In the genomic region with DNA sequence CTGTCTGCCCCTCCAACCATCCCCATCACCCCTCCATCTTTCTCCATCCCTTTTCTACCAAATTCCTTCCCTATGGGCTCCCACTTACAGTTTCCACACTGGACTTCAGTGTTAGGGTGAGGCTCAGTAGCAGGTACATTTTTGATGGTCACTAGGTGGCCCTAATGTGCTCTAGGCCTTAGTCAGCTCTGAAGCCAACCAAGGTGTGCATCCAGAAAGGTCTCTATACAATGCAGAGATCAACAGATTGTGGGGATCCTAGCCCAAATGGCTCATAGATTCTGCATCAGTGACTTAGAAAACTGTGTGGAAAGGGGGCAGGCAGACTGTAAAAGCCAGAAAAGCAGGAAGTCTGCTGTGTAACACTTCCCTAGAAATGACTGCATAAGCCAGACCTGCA, we compare ENCODE assay signal across 27 mouse cellular contexts.
DNase-seq lines count a peak whose midpoint lies in the region; ATAC-seq and TF ChIP-seq lines count a peak whose summit lies in the region.
"Had no signal": no experiment of that assay in that cellular context is flagged by ENCODE, and none has a peak within 500 bp of the region (broad histone marks: within the 10 kb centered on the region; RNA-seq: fewer than 3 reads in every experiment).

No protein-coding gene starts in this region.

- H3K4me1 ChIP-seq in cerebellum, adult 2 months (ENCODE audit: control insufficient read depth, insufficient read depth, low read length), result peaks cover 23% of the 10 kb centered on the region
- no peaks in the 10 kb centered on the region for H3K4me1 ChIP-seq in kidney, postnatal 0 days (replicated peaks; ENCODE audit: insufficient read depth, low read length)
- no peaks in the 10 kb centered on the region; a peak in 1 of 4 replicates for H3K4me1 ChIP-seq in CH12.LX (ENCODE audit: control insufficient read depth in 1 of 2, insufficient read depth in 2 of 2)
- H3K4me1 ChIP-seq: embryonic facial prominence, embryonic 12.5 days; embryonic facial prominence, embryonic 15.5 days had no signal

- TF ChIP-seq POLR2A in cerebellum, adult 2 months (IDR thresholded peaks at IDR 0.05; ENCODE audit: borderline replicate concordance, insufficient read depth, low read length), result no peak
- no peak for TF ChIP-seq POLR2A in CH12.LX (IDR thresholded peaks at IDR 0.05; ENCODE audit: low read depth, low read length)

- dilution Hi-C loops in CH12.LX (cut with MboI; ENCODE audit: extremely low pct_ligation_motif_present, extremely low pct_unique_long_range_greater_than_20kb, low sequenced_read_pairs), result no loop called here

- no peak for TF ChIP-seq EP300 in CH12.LX (IDR thresholded peaks at IDR 0.05; ENCODE audit: low read length)

- no peak overlapping the region for H3K9ac ChIP-seq in kidney, postnatal 0 days (ENCODE audit: low read depth, low read length)
- no peak overlapping the region for H3K9ac ChIP-seq in CH12.LX (ENCODE audit: insufficient read depth, low read depth)
- H3K9ac ChIP-seq: embryonic facial prominence, embryonic 12.5 days; embryonic facial prominence, embryonic 15.5 days; forebrain, postnatal 0 days; hindbrain, embryonic 13.5 days had no signal

- no peaks in the 10 kb centered on the region for H3K27me3 ChIP-seq in cerebellum, adult 2 months (ENCODE audit: control insufficient read depth, insufficient read depth, low read length)
- no peaks in the 10 kb centered on the region for H3K27me3 ChIP-seq in kidney, postnatal 0 days (ENCODE audit: insufficient read depth, low read length)
- no peaks in the 10 kb centered on the region for H3K27me3 ChIP-seq in CH12.LX (replicated peaks)
- H3K27me3 ChIP-seq: embryonic facial prominence, embryonic 12.5 days; embryonic facial prominence, embryonic 15.5 days; hindbrain, embryonic 13.5 days had no signal

- no peak; the same call in none of the 2 replicates for TF ChIP-seq RAD21 in CH12.LX (IDR thresholded peaks at IDR 0.05; ENCODE audit: low read depth, low read length)

- no peak overlapping the region for H3K4me3 ChIP-seq in cerebellum, adult 2 months (replicated peaks; ENCODE audit: insufficient read depth, low read depth, low read length)
- no peak overlapping the region for H3K4me3 ChIP-seq in kidney, postnatal 0 days (replicated peaks; ENCODE audit: low read depth, low read length)
- H3K4me3 ChIP-seq in CH12.LX (replicated peaks in 1 of 3; ENCODE audit: low read depth in 2 of 3, low read length in 2 of 3, poor library complexity in 1 of 3), result no peak overlapping the region
- H3K4me3 ChIP-seq: embryonic facial prominence, embryonic 12.5 days; embryonic facial prominence, embryonic 15.5 days; gastrocnemius, adult 2 months; hindbrain, embryonic 13.5 days had no signal

- TF ChIP-seq CTCF in cerebellum, adult 2 months (IDR thresholded peaks at IDR 0.05; ENCODE audit: borderline replicate concordance, insufficient read depth, low read depth, low read length), result peak; percentile 44; the same call in 1 of the 2 replicates
- TF ChIP-seq CTCF in kidney, postnatal 0 days (IDR thresholded peaks at IDR 0.05; ENCODE audit: low read depth), result peak; percentile 28; the same call in 1 of the 2 replicates
- TF ChIP-seq CTCF in CH12.LX (conservative IDR thresholded peaks at IDR 0.05 in 1 of 2, IDR thresholded peaks at IDR 0.05 in 1 of 2; ENCODE audit: low read depth in 2 of 2, low read length in 2 of 2), result peak in 1 of 2 experiments; percentile 32; a peak in 2 of 4 replicates

- no peak for ATAC-seq in kidney, postnatal 0 days (replicated peaks; ENCODE audit: low FRiP score, low read depth)
- ATAC-seq in megakaryocyte, adult 5-6 weeks (ENCODE audit: poor library complexity, severe bottlenecking), result no peak
- ATAC-seq: activated CD4-positive, CD25-positive, alpha-beta regulatory T cell, adult 4 months; forebrain, embryonic 14.5 days; forebrain, postnatal 0 days; hindbrain, embryonic 16.5 days; inflammation-experienced regulatory T-cells, adult 6 months; intestine, embryonic 16.5 days had no signal

- no peak overlapping the region for H3K27ac ChIP-seq in cerebellum, adult 2 months (ENCODE audit: insufficient read depth, low read length)
- H3K27ac ChIP-seq in kidney, postnatal 0 days, result no peak overlapping the region
- no peak overlapping the region for H3K27ac ChIP-seq in CH12.LX (ENCODE audit: insufficient read depth, low read depth)
- H3K27ac ChIP-seq: embryonic facial prominence, embryonic 12.5 days; embryonic facial prominence, embryonic 15.5 days; gastrocnemius, adult 2 months had no signal

- H3K36me3 ChIP-seq in kidney, postnatal 0 days (ENCODE audit: insufficient read depth, low read length), result no peaks in the 10 kb centered on the region
- H3K36me3 ChIP-seq in CH12.LX (replicated peaks in 1 of 2; ENCODE audit: control insufficient read depth in 1 of 2, insufficient read depth in 1 of 2, low read length in 1 of 2), result no peaks in the 10 kb centered on the region
- H3K36me3 ChIP-seq: embryonic facial prominence, embryonic 12.5 days; embryonic facial prominence, embryonic 15.5 days had no signal

- DNase-seq in cerebellum, adult 2 months, result peak in 1 of 2 experiments; percentile 53
- DNase-seq in cerebellum, postnatal 4 days (ENCODE audit: low spot score in 2 of 2), result no peak
- DNase-seq in kidney, postnatal 0 days (ENCODE audit: low spot score), result no peak
- DNase-seq in kidney, postnatal 14 days, result no peak
- no peak for DNase-seq in CH12.LX (ENCODE audit: extremely low read depth)
- DNase-seq in brain, adult 2 months (ENCODE audit: low read depth, low spot score), result peak; percentile 70
- DNase-seq in urinary bladder, postnatal 36 days (ENCODE audit: low spot score in 2 of 2), result no peak
- DNase-seq: adrenal gland, adult 8-10 months; adrenal gland, postnatal 25 days; B cell, adult 2 months; cerebellum, adult 11 months; cerebellum, adult 9-10 months; cerebellum, postnatal 36 days; forebrain, postnatal 0 days; gastrocnemius, adult 2 months; gastrocnemius, postnatal 14 days; heart, adult 11 months had no signal

- no peaks in the 10 kb centered on the region for H3K79me2 ChIP-seq in CH12.LX (replicated peaks; ENCODE audit: control insufficient read depth, extremely low read depth, insufficient read depth, poor library complexity, severe bottlenecking)

- in situ Hi-C loops in CH12.LX (cut with MboI; ENCODE audit: low pct_ligation_motif_present, low pct_unique_long_range_greater_than_20kb, low sequenced_read_pairs), result no loop called here

- no peak overlapping the region for H3K4me2 ChIP-seq in kidney, postnatal 0 days (ENCODE audit: low read length)
- H3K4me2 ChIP-seq in CH12.LX (ENCODE audit: insufficient read depth, low read depth, poor library complexity, severe bottlenecking), result no peak overlapping the region
- H3K4me2 ChIP-seq: embryonic facial prominence, embryonic 12.5 days; embryonic facial prominence, embryonic 15.5 days; heart, embryonic 11.5 days; hindbrain, embryonic 13.5 days had no signal

- no peaks in the 10 kb centered on the region for H3K9me3 ChIP-seq in kidney, postnatal 0 days (replicated peaks; ENCODE audit: low read length)
- no peaks in the 10 kb centered on the region for H3K9me3 ChIP-seq in CH12.LX (replicated peaks; ENCODE audit: low read length)
- H3K9me3 ChIP-seq: embryonic facial prominence, embryonic 12.5 days; embryonic facial prominence, embryonic 15.5 days; hindbrain, embryonic 13.5 days had no signal

TF ChIP-seq in CH12.LX, 34 proteins besides CTCF, POLR2A, EP300 and RAD21:
- TF ChIP-seq ETS1 (conservative IDR thresholded peaks at IDR 0.05; ENCODE audit: low read depth, low read length), result no peak
- peak; percentile 13; the same call in 1 of the 2 replicates for TF ChIP-seq SMC3 (IDR thresholded peaks at IDR 0.05; ENCODE audit: low read depth, low read length)
